Mouse (Mus musculus) B cell, adult 2 months (primary cell): ENCODE measurements around the gene Tm4sf5.

Experiments used
- DNase-seq, 2 experiments: peaks; one replicate each; pipeline ENCODE4 v3.0.0; 2022

Tm4sf5 gene

GRCm38 (mm10) chr11:70553940-70554339, 48.9 kb downstream of the Tm4sf5 start:
- DNase-seq, result no peak

GRCm38 (mm10) chr11:70557545-70557944, 52.5 kb downstream of the Tm4sf5 start:
- no peak for DNase-seq
